Mouse (Mus musculus) splenic B cell, adult 2 months (primary cell): Measurements from ENCODE around the gene Ipcef1.

Experiments used
- DNase-seq: peaks from one replicate; pipeline ENCODE4 v3.0.0-alpha.2; 2011; ENCODE audit warnings: low read depth, low spot score
- H3K27me3 ChIP-seq: 2 replicates; pipeline ENCODE4 v1.6.1; 2012; ENCODE audit warnings: mild to moderate bottlenecking, low read length, moderate library complexity, mixed read lengths; ENCODE audit not compliant: control insufficient read depth, poor library complexity, insufficient read depth, severe bottlenecking
- H3K36me3 ChIP-seq: 2 replicates; pipeline ENCODE4 v1.6.1; 2012; ENCODE audit warnings: mild to moderate bottlenecking, low read length, moderate library complexity, mixed read lengths; ENCODE audit not compliant: control insufficient read depth, poor library complexity, insufficient read depth, severe bottlenecking

Gene Ipcef1

GRCm38 (mm10) chr10:6967588-6968242 is 84.6 kb downstream of the Ipcef1 start:
- H3K27me3 ChIP-seq = no peaks in the 10 kb centered on the region
- DNase-seq = no peak

GRCm38 (mm10) chr10:6958791-6959190 is 93.5 kb downstream of the Ipcef1 start:
- DNase-seq = no peak
- H3K36me3 ChIP-seq = peaks cover 3% of the 10 kb centered on the region; the same call in 1 of the 2 replicates
- no peaks in the 10 kb centered on the region for H3K27me3 ChIP-seq

More at GRCm38 (mm10) chr10:6967588-6968242, 84.6 kb downstream of the Ipcef1 start:
- no peaks in the 10 kb centered on the region for H3K36me3 ChIP-seq

- peaks cover 3% of the 10 kb centered on the region; the same call in 1 of the 2 replicates for H3K36me3 ChIP-seq
- no peaks in the 10 kb centered on the region for H3K27me3 ChIP-seq
- DNase-seq = no peak
Measured at GRCm38 (mm10) chr10:6956357-6956756, 95.9 kb downstream of the Ipcef1 start.

GRCm38 (mm10) chr10:6954533-6954932 is 97.7 kb downstream of the Ipcef1 start:
- no peak for DNase-seq
- Histone ChIP-seq H3K27me3 (no peaks in the 10 kb centered on the region), H3K36me3 (peaks cover 3% of the 10 kb centered on the region; the same call in 1 of the 2 replicates)

GRCm38 (mm10) chr10:6953115-6953514 is 99.2 kb downstream of the Ipcef1 start:
- H3K27me3 ChIP-seq = no peaks in the 10 kb centered on the region
- H3K36me3 ChIP-seq = peaks cover 3% of the 10 kb centered on the region; the same call in 1 of the 2 replicates
- no peak for DNase-seq

- DNase-seq = no peak
- Histone ChIP-seq H3K36me3 (no peaks in the 10 kb centered on the region), H3K27me3 (no peaks in the 10 kb centered on the region)
Measured at GRCm38 (mm10) chr10:6936671-6937425, 115.4 kb downstream of the Ipcef1 start.

- DNase-seq = no peak
Measured at GRCm38 (mm10) chr10:6934776-6935175, 117.5 kb downstream of the Ipcef1 start.

GRCm38 (mm10) chr10:6930889-6931288 is 121.4 kb downstream of the Ipcef1 start:
- H3K27me3 ChIP-seq = no peaks in the 10 kb centered on the region
- DNase-seq = no peak
- no peaks in the 10 kb centered on the region for H3K36me3 ChIP-seq

More at GRCm38 (mm10) chr10:6934776-6935175, 117.5 kb downstream of the Ipcef1 start:
- H3K36me3 ChIP-seq = no peaks in the 10 kb centered on the region
- H3K27me3 ChIP-seq = no peaks in the 10 kb centered on the region

GRCm38 (mm10) chr10:6930398-6930797 is 121.9 kb downstream of the Ipcef1 start:
- Histone ChIP-seq H3K27me3 (no peaks in the 10 kb centered on the region), H3K36me3 (no peaks in the 10 kb centered on the region)
- no peak for DNase-seq

- H3K36me3 ChIP-seq = no peaks in the 10 kb centered on the region
- no peaks in the 10 kb centered on the region for H3K27me3 ChIP-seq
- no peak for DNase-seq
Measured at GRCm38 (mm10) chr10:6928905-6929304, 123.4 kb downstream of the Ipcef1 start.

GRCm38 (mm10) chr10:6927600-6928223 is 124.6 kb downstream of the Ipcef1 start:
- no peak for DNase-seq
- Histone ChIP-seq H3K36me3 (no peaks in the 10 kb centered on the region), H3K27me3 (no peaks in the 10 kb centered on the region)

- DNase-seq = no peak
- Histone ChIP-seq H3K36me3 (no peaks in the 10 kb centered on the region), H3K27me3 (no peaks in the 10 kb centered on the region)
Measured at GRCm38 (mm10) chr10:6926724-6927123, 125.6 kb downstream of the Ipcef1 start.

GRCm38 (mm10) chr10:6916545-6917257 is 135.6 kb downstream of the Ipcef1 start:
- DNase-seq = no peak
- H3K36me3 ChIP-seq = peaks cover 5% of the 10 kb centered on the region
- H3K27me3 ChIP-seq = no peaks in the 10 kb centered on the region

GRCm38 (mm10) chr10:6915991-6916390 is 136.3 kb downstream of the Ipcef1 start:
- H3K36me3 ChIP-seq = peaks cover 5% of the 10 kb centered on the region
- DNase-seq = no peak
- H3K27me3 ChIP-seq = no peaks in the 10 kb centered on the region
